Mouse (Mus musculus): ENCODE measurements around the gene Ubtd1.

GRCm38 (mm10) chr19:42014231-42014825 lies 32.8 kb downstream of the Ubtd1 start:
- TF ChIP-seq POLR2A (IDR thresholded peaks at IDR 0.05; ENCODE audit: low read depth, low read length): no peak
- TF ChIP-seq CTCF (IDR thresholded peaks at IDR 0.05; ENCODE audit: borderline replicate concordance, insufficient read depth, low read length): no peak

Measured in embryonic fibroblast, embryonic 13.5 days (primary cell).